Mouse (Mus musculus): ENCODE results near the gene Irf2. TPM values are rescaled to one million over a fixed set of nuclear protein-coding genes. Genes with fewer than 3 reads are reported as not detected.

Gene Irf2
- total RNA-seq, 2 experiments from 2014 or later: 54.6 to 62.0 TPM

- TF ChIP-seq CTCF (conservative IDR thresholded peaks at IDR 0.05): no peak
- Histone ChIP-seq H3K27ac (no peak overlapping the region), H3K4me3 (no peak overlapping the region)
- no peak for DNase-seq (ENCODE audit: low spot score in 2 of 2)
Measured at GRCm38 (mm10) chr8:46871086-46871485, 131.6 kb downstream of the Irf2 start.

GRCm38 (mm10) chr8:46875615-46876293 is 136.2 kb downstream of the Irf2 start:
- DNase-seq (ENCODE audit: low spot score in 2 of 2): no peak
- Histone ChIP-seq H3K4me3 (no peak overlapping the region), H3K27ac (no peak overlapping the region)
- no peak for TF ChIP-seq CTCF (conservative IDR thresholded peaks at IDR 0.05)

- DNase-seq (ENCODE audit: low spot score in 2 of 2): no peak
- Histone ChIP-seq H3K4me3 (no peak overlapping the region), H3K27ac (no peak overlapping the region)
- no peak for TF ChIP-seq CTCF (conservative IDR thresholded peaks at IDR 0.05)
Measured at GRCm38 (mm10) chr8:46881348-46881747, 141.8 kb downstream of the Irf2 start.

- H3K4me3 ChIP-seq: no peak overlapping the region
- no peak overlapping the region for H3K27ac ChIP-seq
- TF ChIP-seq CTCF (conservative IDR thresholded peaks at IDR 0.05): no peak
- DNase-seq (ENCODE audit: low spot score in 2 of 2): no peak
Measured at GRCm38 (mm10) chr8:46881755-46882419, 142.4 kb downstream of the Irf2 start.

- no peak overlapping the region for H3K4me3 ChIP-seq
Measured at GRCm38 (mm10) chr8:46882743-46883142, 143.2 kb downstream of the Irf2 start.

GRCm38 (mm10) chr8:46883232-46884000 is 143.9 kb downstream of the Irf2 start:
- DNase-seq (ENCODE audit: low spot score in 2 of 2): no peak
- Histone ChIP-seq H3K4me3 (no peak overlapping the region), H3K27ac (no peak overlapping the region)
- no peak for TF ChIP-seq CTCF (conservative IDR thresholded peaks at IDR 0.05)

More at GRCm38 (mm10) chr8:46882743-46883142, 143.2 kb downstream of the Irf2 start:
- no peak overlapping the region for H3K27ac ChIP-seq
- TF ChIP-seq CTCF (conservative IDR thresholded peaks at IDR 0.05): no peak
- no peak for DNase-seq (ENCODE audit: low spot score in 2 of 2)

- H3K27ac ChIP-seq: no peak overlapping the region
- TF ChIP-seq CTCF (conservative IDR thresholded peaks at IDR 0.05): no peak
- H3K4me3 ChIP-seq: no peak overlapping the region
- DNase-seq (ENCODE audit: low spot score in 2 of 2): no peak
Measured at GRCm38 (mm10) chr8:46885786-46886185, 146.3 kb downstream of the Irf2 start.

GRCm38 (mm10) chr8:46886216-46886615 is 146.7 kb downstream of the Irf2 start:
- no peak overlapping the region for H3K4me3 ChIP-seq
- no peak for DNase-seq (ENCODE audit: low spot score in 2 of 2)
- TF ChIP-seq CTCF (conservative IDR thresholded peaks at IDR 0.05): no peak
- H3K27ac ChIP-seq: no peak overlapping the region

GRCm38 (mm10) chr8:46887396-46887795 is 147.9 kb downstream of the Irf2 start:
- H3K4me3 ChIP-seq: no peak overlapping the region
- H3K27ac ChIP-seq: 0 out of 2 replicates have a peak overlapping the region, but pooled peaks have one; percentile 32
- TF ChIP-seq CTCF (conservative IDR thresholded peaks at IDR 0.05): no peak
- no peak for DNase-seq (ENCODE audit: low spot score in 2 of 2)

GRCm38 (mm10) chr8:46888575-46888974 is 149.0 kb downstream of the Irf2 start:
- DNase-seq (ENCODE audit: low spot score in 2 of 2): no peak
- Histone ChIP-seq H3K4me3 (no peak overlapping the region), H3K27ac (peak overlapping the region; percentile 32; the same call in 1 of the 2 replicates)
- TF ChIP-seq CTCF (conservative IDR thresholded peaks at IDR 0.05): no peak

- Histone ChIP-seq H3K27ac (0 out of 2 replicates have a peak overlapping the region, but pooled peaks have one; percentile 10), H3K4me3 (no peak overlapping the region)
- no peak for TF ChIP-seq CTCF (conservative IDR thresholded peaks at IDR 0.05)
- no peak for DNase-seq (ENCODE audit: low spot score in 2 of 2)
Measured at GRCm38 (mm10) chr8:46890241-46890640, 150.7 kb downstream of the Irf2 start.

GRCm38 (mm10) chr8:46892511-46893273 is 153.2 kb downstream of the Irf2 start:
- TF ChIP-seq CTCF (conservative IDR thresholded peaks at IDR 0.05): no peak
- DNase-seq (ENCODE audit: low spot score in 2 of 2): peak in 1 of 2 experiments; percentile 20
- no peak overlapping the region for H3K4me3 ChIP-seq
- H3K27ac ChIP-seq: peak overlapping the region; percentile 37; the same call in 1 of the 2 replicates
